Mouse (Mus musculus) lung, postnatal 0 days (tissue): ENCODE measurements around the gene Cacna2d2. TPM values are rescaled to one million over a fixed set of nuclear protein-coding genes. Genes with fewer than 3 reads are reported as not detected.
A peak's percentile ranks its signal among the peaks of the same experiment; 100 is the strongest.

Experiments used
- ATAC-seq: fragments of 200-750 bp; cut with Nextera tagmentation; 2 replicates; pipeline ENCODE4 v1.8.0; 2017; ENCODE audit warnings: moderate library complexity
- DNase-seq: peaks from one replicate; pipeline ENCODE4 v3.0.0-alpha.2; 2016; ENCODE audit warnings: low spot score
- H3K27ac ChIP-seq: fragments of 300-500 bp; sonication (generic); 2 replicates; pipeline ENCODE4 v1.5.1; 2014; ENCODE audit warnings: antibody characterized with exemption, mild to moderate bottlenecking, low read length, mixed read lengths
- H3K27me3 ChIP-seq: fragments of 300-500 bp; sonication (generic); replicated peaks from 2 replicates; pipeline ENCODE4 v1.6.1; 2014; ENCODE audit warnings: low read length, mixed read lengths; ENCODE audit not compliant: insufficient read depth
- H3K36me3 ChIP-seq: fragments of 300-500 bp; sonication (generic); 2 replicates; pipeline ENCODE4 v1.6.1; 2014; ENCODE audit warnings: low read length, mixed read lengths; ENCODE audit not compliant: insufficient read depth
- H3K4me1 ChIP-seq: fragments of 300-500 bp; sonication (generic); 2 replicates; pipeline ENCODE4 v1.6.1; 2014; ENCODE audit warnings: antibody characterized with exemption, low read depth, low read length, mixed read lengths; ENCODE audit not compliant: insufficient read depth
- H3K4me2 ChIP-seq: fragments of 300-500 bp; sonication (generic); replicated peaks from 2 replicates; pipeline ENCODE4 v1.6.1; 2014; ENCODE audit warnings: low read depth, mild to moderate bottlenecking, low read length, moderate library complexity, mixed read lengths
- H3K4me3 ChIP-seq: fragments of 300-500 bp; sonication (generic); 2 replicates; pipeline ENCODE4 v1.5.1; 2014; ENCODE audit warnings: low read depth, low read length
- H3K9ac ChIP-seq: fragments of 300-500 bp; sonication (generic); replicated peaks from 2 replicates; pipeline ENCODE4 v1.6.1; 2014; ENCODE audit warnings: low read depth, mild to moderate bottlenecking
- H3K9me3 ChIP-seq: fragments of 300-500 bp; sonication (generic); 2 replicates; pipeline ENCODE4 v1.6.1; 2016; ENCODE audit warnings: low read length, mixed read lengths
- CTCF ChIP-seq: IDR thresholded peaks from 2 replicates; pipeline ENCODE4 v1.5.1; 2016; ENCODE audit warnings: antibody characterized with exemption, mild to moderate bottlenecking
- EP300 ChIP-seq: IDR thresholded peaks from 2 replicates; pipeline ENCODE4 v1.6.1; 2016; ENCODE audit warnings: antibody characterized with exemption, mild to moderate bottlenecking, control low read depth
- WGBS: fragments of 180-500 bp; shearing (Covaris S2); extraction: QIAGEN DNeasy Blood & Tissue Kit; methylation state at CpG from one replicate; pipeline ENCODE4 v1.1.7; 2014; 5-methylcytosine and 5-hydroxymethylcytosine counted together
- polyA plus RNA-seq: library from polyadenylated mRNA; unstranded; fragments of >200 nt; fragmentation: Nextera tagmentation; extraction: Ambion mirVana; gene quantifications from 2 replicates; pipeline ENCODE4 v1.2.1, GENCODE M21; 2015

Cacna2d2 gene
- polyA plus RNA-seq, 1 experiment from 2014 or later = 0.04 TPM

DNA sequence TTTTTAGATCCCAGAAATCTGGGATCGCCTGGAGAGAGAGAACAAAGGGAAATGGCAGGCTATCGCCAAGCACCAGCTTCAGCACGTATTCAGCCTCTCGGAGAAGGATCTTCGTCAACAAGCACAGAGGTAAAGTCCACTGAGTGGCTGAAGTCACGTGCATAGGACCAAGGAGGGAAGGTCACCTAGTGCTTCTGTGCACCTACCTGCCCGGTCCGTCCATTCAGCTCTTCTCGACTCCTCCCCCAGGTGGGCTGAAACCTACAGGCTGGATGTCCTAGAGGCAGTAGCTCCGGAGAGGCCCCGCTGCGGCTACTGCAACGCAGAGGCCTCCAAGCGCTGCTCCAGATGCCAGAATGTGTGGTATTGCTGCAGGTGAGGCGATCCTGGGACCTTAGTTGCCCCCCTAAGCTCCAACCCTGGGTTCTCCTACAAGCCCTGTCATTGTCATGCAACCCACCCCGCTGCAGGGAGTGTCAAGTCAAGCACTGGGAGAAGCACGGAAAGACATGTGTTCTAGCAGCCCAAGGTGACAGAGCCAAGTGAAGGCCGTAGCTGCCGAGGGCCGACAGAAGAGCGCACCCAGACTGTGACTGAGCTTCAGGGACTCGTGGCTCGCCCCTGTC, 151.2 kb downstream of the Cacna2d2 start:
- DNase-seq (peak; percentile 57), ATAC-seq (no peak)
- Histone ChIP-seq H3K9ac (0 out of 2 replicates have a peak overlapping the region, but pooled peaks have one; percentile 39), H3K36me3 (no peaks in the 10 kb centered on the region), H3K4me3 (no peak overlapping the region), H3K27ac (no peak overlapping the region), H3K27me3 (no peaks in the 10 kb centered on the region), H3K4me1 (peaks cover 28% of the 10 kb centered on the region), H3K4me2 (peak overlapping the region; percentile 68), H3K9me3 (no peaks in the 10 kb centered on the region)
- TF ChIP-seq CTCF (no peak), EP300 (no peak)
- 38% methylated on average over 23 of the region's 23 CpGs for WGBS

DNA sequence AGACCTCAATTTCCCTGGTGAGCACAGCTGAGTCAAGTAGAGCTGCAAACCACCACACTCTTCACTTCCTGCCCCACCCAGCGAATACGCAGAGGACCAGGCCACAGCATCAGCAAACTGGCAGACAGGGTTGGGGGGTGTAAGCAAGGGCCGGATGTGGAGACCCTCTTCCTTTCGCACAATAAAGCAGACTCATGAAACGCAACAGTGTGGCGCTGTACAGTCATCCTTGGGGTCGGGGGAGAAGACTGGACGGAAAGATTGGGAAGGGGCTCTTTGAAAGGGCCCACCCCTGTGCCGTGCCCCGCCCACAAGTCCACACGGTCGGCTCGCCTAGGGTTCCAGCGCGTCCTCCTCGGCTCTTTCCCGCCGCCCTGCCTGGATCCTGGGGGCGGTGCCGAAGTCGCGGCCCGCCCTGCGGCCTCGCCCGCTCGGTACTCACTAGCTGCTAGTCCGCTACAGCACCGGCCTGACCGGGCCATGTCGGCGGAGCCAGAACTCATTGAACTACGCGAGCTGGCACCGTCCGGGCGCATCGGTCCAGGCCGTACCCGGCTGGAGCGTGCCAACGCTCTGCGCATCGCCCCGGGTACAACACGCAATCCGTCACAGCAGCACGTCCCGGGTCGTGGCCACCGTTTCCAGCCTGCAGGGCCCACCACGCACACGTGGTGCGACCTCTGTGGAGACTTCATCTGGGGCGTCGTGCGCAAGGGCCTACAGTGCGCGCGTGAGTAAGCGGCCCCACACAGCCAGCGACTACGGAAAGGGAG, 151.9 kb downstream of the Cacna2d2 start, which contains the start of gene Rassf1:
Rassf1 (plus strand) TSS at position 439 of the 773 bp plus-strand sequence.
- H3K36me3 ChIP-seq = no peaks in the 10 kb centered on the region
- ATAC-seq (peak; percentile 15), DNase-seq (peak; percentile 75)
- 0 out of 2 replicates have a peak within 1 kb of the TSS, but pooled peaks have one; percentile 26 for H3K27ac ChIP-seq
- TF ChIP-seq CTCF (no peak), EP300 (no peak)
- H3K4me2 ChIP-seq = peak within 1 kb of the TSS; percentile 68
- H3K4me1 ChIP-seq = peaks cover 32% of the 10 kb centered on the region
- no peaks in the 10 kb centered on the region for H3K9me3 ChIP-seq
- H3K4me3 ChIP-seq = peak within 1 kb of the TSS; percentile 42
- no peaks in the 10 kb centered on the region for H3K27me3 ChIP-seq
- 4% methylated on average over 61 of the region's 63 CpGs for WGBS
- H3K9ac ChIP-seq = peak within 1 kb of the TSS; percentile 39; the same call in 1 of the 2 replicates

DNA sequence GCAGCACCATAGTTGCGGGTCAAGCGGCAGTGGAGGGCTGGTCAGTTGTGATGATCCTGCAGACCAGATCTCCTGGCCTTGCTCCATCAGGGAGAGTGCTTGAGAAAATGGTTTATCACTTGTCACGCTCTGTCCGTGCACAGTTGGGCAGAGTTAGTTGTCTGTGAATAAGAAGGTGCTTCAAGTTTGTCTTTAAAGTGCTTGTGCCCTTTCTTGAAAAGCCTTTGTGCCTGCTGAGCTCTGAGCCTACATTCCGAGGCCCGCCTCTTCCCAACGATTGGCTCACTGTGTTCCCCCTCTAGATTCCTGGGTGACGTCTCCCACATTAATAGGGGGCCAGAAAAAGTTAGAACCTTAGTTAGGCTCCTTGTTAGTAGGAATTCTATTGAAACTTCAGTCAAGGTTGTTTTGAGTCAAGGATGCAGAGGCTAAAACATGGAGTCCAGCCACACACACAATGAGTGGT, 152.5 kb downstream of the Cacna2d2 start:
- DNase-seq = no peak
- Histone ChIP-seq H3K4me2 (peak overlapping the region; percentile 68), H3K27ac (0 out of 2 replicates have a peak overlapping the region, but pooled peaks have one; percentile 26), H3K27me3 (no peaks in the 10 kb centered on the region), H3K36me3 (no peaks in the 10 kb centered on the region), H3K9me3 (no peaks in the 10 kb centered on the region), H3K9ac (peak overlapping the region; percentile 39; the same call in 1 of the 2 replicates), H3K4me3 (peak overlapping the region; percentile 42), H3K4me1 (peaks cover 38% of the 10 kb centered on the region)
- TF ChIP-seq EP300 (no peak), CTCF (no peak)
- WGBS = 5% methylated on average over 8 of the region's 8 CpGs
- ATAC-seq = no peak

DNA sequence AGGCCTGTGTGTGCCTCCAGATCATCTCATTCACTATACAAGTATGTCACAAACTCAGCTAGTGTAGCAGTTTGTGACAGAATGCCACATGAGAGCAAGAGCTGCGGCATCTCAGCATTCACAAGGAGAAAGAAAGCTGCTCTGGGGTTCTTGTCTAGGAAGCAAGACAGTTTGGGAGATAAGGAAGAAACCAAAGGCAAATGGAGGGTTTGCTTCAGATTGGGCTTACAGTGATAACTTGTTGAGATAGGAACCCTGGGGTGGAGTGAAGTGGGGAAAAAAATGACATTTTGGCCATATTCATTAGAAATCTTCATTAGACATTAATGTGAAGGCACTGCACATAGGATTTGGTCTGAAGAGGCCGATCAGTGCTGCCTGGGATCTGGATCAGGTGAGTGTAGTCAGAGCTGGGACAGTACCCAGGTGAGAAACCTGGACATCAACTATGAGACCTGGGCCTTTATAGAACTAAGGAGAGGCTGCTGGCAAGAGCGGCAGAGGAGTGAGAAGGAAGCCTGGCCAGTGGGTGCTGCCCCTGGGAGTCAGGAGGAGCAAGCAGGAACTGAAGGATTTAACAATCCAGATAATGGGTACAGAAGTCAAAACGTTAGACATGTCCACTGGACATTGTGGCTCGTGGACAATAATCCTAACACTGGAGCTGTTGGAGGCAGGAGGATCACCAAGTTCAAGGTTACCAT, 153.4 kb downstream of the Cacna2d2 start:
- no peaks in the 10 kb centered on the region for H3K9me3 ChIP-seq
- no peak overlapping the region for H3K9ac ChIP-seq
- WGBS = 75% methylated on average over 5 of the region's 5 CpGs
- H3K27ac ChIP-seq = peak overlapping the region; percentile 82; the same call in 1 of the 2 replicates
- peaks cover 9% of the 10 kb centered on the region; the same call in 1 of the 2 replicates for H3K36me3 ChIP-seq
- DNase-seq (no peak), ATAC-seq (no peak)
- peak overlapping the region; percentile 78 for H3K4me2 ChIP-seq
- peaks cover 36% of the 10 kb centered on the region for H3K4me1 ChIP-seq
- no peaks in the 10 kb centered on the region for H3K27me3 ChIP-seq
- TF ChIP-seq EP300 (no peak), CTCF (no peak)
- no peak overlapping the region for H3K4me3 ChIP-seq

DNA sequence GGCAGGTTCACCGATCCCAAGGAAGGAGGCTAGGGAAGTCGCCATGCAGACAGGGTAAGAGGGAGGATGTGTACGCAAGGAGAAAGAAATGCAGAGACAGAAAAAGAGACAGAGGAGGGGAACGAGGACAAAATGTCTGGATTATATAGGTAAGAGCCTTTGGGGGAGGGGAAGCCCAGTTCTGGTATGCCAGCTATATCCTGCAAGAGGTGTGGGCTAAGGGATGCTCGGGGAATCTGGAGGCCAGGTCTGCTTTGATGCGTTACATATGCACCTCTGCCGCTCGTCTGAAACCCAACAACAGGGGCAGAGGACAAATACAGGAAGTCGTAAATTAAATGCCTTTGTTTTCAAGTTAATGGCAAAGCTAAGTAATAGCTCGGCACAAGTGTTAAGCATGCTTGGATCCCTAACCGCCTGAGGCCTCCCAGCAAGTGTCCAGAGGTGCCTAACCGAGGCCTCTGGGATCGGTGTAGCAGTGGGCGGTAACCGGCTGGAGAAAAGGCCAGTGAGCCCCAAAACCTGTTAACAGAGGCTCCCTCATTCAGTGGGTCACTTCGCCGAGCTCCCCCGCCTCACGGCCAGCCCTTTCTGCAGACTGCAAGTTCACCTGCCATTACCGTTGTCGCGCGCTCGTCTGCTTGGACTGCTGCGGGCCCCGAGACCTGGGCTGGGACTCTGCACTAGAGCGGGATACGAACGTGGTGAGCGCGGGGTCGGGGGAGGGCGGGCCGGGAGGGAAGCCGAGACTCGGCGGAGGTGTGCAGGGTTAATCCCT, 154.3 kb downstream of the Cacna2d2 start:
- Histone ChIP-seq H3K4me1 (peaks cover 36% of the 10 kb centered on the region), H3K9ac (peak overlapping the region; percentile 23; the same call in 1 of the 2 replicates), H3K4me3 (peak overlapping the region; percentile 79), H3K27ac (peak overlapping the region; percentile 82), H3K9me3 (no peaks in the 10 kb centered on the region), H3K4me2 (peak overlapping the region; percentile 78), H3K27me3 (no peaks in the 10 kb centered on the region), H3K36me3 (peaks cover 18% of the 10 kb centered on the region; the same call in 1 of the 2 replicates)
- ATAC-seq (peak; percentile 14), DNase-seq (no peak)
- TF ChIP-seq EP300 (no peak), CTCF (no peak)
- 5% methylated on average over 36 of the region's 37 CpGs for WGBS
